Mouse (Mus musculus): Measurements from ENCODE around the gene Mrpl18. TPM values are rescaled to one million over a fixed set of nuclear protein-coding genes. Genes with fewer than 3 reads are reported as not detected.
"Not testable (repeated sequence)": the region's sequence is repeated elsewhere in the genome, so short reads cannot be mapped to it uniquely, and the experiment has no call there.

Gene Mrpl18
- total RNA-seq, 2 experiments from 2014 or later = 100 to 109 TPM

DNA sequence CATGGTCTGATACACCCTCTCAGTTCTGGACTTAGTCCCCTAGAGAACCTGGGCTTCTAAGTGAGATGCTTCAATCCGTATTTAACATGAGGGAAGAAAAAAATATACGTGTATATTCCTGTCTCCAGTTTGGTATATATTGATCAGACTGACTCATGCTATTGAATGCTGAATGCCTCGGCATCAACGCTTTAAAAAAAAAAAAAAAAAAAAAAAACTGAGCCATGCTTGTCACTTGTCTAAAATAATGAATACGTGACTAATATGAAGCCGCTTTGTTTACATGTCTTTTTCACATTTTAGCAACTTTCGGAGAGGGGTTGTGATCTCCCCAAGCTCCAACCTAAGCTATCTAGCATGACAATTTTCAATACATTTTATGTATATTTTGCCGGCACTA is 5.8 kb downstream of the Mrpl18 start:
- no peak for DNase-seq

DNA sequence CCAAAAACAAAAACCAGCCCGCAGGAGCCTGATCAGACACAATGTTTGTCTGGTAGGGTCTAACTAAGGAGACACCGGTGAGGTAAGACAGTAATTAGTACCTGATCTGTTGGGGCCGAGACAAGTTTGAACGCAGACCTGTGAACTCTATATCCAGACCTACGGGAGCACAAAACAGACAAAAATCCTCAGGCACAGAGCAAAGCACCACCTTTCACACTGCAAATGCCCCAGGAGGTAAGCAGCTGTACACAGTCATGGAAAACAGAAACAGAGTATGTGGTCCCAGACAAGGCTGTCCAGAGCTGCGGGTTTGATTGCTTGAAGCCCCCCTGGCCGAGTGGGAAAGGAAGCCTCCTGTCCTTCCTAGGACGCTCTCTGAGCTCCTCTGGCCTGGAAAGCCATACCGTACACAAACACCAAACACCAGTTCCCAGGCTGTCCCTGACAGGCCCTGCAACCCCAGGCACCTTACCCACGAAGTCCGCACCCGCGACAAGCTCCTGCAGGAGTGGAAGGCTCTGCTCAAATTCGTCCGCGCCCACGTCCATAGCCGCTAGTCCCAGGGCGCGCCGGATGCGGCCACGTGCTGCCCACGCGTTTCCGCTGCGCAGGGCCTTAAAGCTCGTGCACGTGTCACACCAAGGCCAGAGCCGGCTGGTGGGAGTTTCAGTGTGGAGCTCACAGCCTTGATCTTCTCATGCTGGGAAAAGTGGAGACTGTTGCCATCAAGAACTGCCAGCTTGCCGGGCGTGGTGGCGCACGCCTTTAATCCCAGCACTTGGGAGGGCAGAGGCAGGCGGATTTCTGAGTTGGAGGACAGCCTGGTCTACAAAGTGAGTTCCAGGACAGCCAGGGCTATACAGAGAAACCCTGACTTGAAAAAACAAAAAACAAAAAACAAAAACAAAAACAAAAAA is 6.5 kb downstream of the Mrpl18 start, which contains the start of gene Pnldc1:
Gene Pnldc1, minus strand, starts transcription at position 870 of the 920 bp plus-strand sequence.
- DNase-seq = no peak

DNA sequence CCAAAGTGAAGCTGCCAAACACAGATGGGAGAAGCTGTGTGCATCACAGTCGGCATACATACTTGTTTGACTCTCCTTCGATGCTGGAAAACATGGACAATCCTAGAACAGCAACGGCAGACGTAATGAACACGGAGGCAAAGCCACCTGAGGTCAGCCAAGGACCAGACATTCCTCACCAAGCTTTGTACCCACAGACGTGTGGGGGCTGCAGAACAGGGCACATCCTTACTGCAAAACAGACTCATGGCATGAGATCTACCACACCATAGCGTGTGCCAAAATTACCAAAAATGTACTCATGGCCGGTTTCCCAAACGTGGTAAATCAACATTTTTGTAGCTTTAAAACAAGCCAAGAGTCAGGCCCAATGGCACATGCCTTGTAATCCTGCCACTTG is 9.7 kb downstream of the Mrpl18 start:
- no peak for DNase-seq

GRCm38 (mm10) chr17:12905810-12906209 is 10.3 kb downstream of the Mrpl18 start:
- no peak for DNase-seq

GRCm38 (mm10) chr17:12904349-12904748 is 11.8 kb downstream of the Mrpl18 start:
- DNase-seq = no peak

DNA sequence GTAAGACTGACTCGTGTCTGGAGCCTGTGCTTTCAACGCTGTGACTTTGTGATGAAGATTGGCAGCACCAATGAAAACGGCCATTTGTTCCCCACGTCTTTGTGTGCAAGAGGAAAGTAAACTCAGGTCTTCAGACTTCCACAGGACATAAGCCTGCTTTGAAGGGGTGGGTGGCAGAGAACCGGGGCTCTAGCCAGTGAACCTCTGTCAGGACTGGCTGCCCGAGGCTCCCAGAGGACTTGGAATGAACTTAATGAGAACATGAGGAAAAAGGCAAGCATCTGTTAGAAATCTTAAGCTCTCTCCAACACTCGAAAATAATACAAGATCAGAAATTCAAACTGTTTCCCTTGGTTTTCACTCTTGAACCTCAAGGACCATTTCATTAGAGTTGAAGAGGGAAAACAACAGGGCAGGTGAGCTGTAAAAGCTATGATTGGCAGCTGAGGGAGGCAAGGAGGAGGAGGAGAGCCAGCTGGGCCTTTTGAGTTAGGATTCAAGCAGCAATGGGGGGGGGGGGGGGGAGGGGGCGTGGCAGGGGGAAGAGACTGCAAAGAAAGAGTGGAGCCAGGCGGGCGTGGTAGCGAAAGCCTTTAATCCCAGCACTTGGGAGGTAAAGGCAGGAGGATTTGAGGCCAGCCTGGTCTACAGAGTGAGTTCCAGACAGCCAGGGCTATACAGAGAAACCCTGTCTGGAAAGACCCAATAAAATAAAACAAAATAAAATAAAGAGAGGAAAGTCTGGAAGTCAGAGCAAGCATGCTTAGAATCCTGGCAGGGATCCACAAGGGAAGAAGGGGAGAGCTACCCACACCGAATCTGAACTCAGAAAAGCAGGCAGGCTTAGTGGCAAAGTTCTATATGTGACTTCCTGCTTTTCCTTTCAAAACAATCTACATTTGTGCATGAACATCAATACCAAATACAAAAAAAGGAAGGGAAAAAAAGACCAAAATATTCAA is 12.5 kb downstream of the Mrpl18 start:
- DNase-seq = no peak

- DNase-seq = no peak
Measured at GRCm38 (mm10) chr17:12902291-12902690, 13.9 kb downstream of the Mrpl18 start.

DNA sequence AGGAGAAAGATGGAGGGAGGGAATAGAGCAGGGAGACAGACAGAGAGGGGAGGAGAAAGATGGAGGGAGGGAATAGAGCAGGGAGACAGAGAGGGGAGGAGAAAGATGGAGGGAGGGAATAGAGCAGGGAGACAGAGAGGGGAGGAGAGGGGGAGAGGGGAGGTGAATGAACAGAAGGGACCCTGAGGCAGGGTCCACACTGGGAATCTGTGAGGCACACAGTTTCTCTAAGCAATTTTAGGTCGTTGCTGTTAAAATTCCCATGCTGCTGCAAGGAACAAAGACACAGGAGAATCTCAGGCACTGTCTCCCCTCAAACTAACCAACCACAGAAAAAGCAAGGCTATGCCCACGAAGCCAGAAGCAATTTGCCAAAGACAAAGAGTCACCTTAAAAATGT is 17.5 kb downstream of the Mrpl18 start:
- not testable (repeated sequence) for DNase-seq

DNA sequence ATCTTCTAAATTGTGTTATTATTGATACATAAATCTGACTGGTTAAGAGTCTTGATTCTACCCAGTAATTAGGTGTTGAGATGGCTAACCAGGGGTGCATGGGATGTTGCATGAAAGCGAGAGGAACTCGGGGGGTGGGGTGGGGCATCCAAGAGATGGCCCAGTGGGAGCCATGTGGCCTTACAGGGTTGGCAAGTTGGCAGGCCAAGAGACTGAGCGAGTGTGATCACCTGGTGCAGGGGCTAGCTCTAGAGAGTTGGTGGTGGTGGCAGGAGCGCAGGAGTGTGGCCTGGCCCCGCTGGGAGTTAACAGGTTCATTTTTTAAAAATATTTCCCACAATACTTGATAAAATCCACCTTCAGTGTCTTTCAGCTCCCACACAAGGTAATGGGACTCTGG is 18.5 kb downstream of the Mrpl18 start:
- no peak for DNase-seq

- DNase-seq = no peak
Measured at GRCm38 (mm10) chr17:12892033-12892432, 24.1 kb downstream of the Mrpl18 start.

DNA sequence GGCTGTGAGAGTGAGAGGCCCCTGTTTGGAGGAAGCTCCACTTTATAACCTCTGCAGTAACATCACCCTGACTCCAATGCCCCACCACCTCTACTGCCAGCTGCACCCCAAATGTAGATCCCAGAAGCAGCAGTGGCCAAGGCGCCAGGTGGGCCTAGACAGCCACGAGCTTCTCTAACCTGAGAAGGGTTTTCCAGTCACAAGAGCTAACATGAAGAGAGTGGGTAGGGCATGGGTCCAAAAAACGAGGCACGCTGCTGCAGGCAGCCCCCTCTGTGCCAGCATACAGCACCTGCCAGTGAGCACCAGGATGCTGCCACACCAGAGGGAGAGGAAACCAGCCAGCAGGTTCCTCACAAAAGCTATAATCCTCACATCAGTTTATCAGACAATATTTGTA is 25.1 kb downstream of the Mrpl18 start:
- no peak for DNase-seq

DNA sequence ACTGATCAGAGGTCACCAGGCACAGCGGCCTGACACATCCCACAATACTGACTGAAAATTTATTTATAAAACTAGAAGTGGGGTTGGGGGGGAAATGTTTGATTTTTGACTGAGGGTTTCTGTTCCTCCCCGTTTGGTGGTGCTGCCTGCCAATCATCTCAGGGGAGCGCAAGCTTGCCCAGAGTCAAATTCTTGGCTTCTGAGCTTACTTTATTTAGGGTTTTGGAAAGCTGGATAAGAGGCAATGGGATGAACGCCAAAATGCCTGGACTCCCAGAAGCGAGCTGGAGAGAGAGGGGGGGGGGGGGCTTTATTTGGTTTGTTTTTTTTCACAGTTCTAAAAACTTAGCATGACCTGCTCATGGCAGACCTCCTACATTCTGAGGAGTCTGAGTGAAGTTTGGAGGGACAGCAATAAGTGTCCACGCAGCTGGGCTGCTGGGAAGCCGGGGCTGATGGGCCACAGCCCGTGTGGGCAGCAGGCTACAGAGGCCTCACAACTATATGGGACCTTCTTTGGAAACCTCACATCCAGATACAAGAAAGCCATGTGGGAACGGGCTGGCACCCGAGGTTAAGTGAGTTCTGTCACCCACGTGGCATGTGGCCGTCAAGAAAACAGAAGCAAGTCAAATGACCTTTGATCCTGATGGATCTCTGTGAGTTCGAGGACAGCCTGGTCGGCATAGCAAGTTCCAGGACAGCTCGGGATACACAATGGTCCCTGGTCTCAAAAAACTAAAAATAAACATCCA is 28.9 kb downstream of the Mrpl18 start:
- no peak for DNase-seq

GRCm38 (mm10) chr17:12886620-12887019 is 29.5 kb downstream of the Mrpl18 start:
- DNase-seq = no peak

DNA sequence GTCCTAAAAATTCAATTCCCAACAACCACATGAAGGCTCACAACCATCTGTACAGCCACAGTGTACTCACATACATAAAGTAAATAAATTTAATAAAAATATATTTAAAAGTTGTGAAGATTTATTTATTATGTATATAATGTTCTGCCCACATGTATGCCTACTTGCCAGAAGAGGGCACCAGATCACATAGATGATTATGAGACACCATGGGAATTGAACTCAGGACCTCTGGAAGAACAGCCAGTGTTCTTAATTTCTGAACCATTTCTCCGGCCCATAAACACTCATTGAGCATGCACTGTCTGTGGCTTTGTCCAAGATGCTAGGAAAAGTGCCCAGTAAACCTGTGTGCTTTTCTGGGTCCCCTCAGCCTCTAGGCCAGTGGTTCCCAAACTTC is 34.9 kb downstream of the Mrpl18 start:
- no peak for DNase-seq

GRCm38 (mm10) chr17:12880178-12880577 is 36.0 kb downstream of the Mrpl18 start:
- peak; percentile 51 for DNase-seq

GRCm38 (mm10) chr17:12875734-12876133 is 40.4 kb downstream of the Mrpl18 start, which contains the start of gene Mrgprh:
Gene Mrgprh (plus strand): TSS chr17:12876034.
- no peak for DNase-seq

DNA sequence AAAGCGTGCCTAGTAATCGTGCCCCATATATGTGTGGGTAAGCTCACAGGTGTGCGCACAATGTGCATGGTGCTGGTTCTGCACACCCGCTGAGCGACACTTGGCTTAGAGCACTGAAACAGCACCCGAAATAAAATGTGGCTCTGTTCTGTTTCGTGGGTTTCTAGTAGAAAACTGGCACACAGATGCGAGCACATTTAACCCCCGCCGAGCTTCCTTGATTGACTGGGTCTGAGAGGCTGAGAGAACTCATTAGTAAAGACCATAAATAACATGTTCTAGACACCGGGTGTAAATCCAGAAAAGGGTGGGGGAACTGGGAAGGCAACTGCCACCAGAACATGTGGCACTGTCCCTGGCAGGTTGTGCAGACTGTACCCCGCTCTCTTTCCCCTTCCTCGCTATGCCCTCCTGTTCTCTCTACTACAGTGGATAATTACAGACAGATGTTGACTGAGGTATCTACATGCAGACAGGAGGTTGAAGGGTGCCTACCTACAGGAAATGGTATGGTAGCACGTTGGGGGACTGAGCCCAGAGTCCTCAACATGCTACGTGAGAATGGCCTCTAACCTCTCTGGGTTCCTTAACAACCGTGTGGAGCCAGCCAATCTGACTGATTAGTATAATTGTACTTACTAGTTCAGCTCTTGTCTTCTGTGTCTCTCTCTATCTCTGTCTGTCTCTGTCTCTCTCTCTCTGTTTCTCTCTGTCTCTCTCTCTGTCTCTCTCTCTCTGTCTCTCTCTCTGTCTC is 43.7 kb downstream of the Mrpl18 start:
- DNase-seq = no peak

DNA sequence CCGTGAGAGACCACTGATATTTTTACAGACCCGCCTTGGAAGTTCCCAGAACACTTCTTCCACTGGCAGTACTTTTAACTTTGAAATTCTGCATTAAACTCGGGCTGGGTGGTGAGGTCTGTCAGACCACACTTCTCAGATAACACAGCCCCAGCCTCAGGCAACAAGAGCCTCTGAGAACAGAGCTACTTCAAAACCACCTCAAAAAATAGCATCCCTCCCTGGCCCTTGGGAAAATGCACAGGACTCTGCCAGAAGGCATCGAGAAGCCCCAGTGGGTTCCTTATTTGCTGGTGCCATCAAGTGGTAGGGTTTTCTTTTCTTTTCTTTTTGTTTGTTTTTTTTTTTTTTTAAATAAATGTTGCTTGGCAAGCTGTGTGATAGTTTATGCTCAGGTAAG is 47.5 kb downstream of the Mrpl18 start:
- no peak for DNase-seq

DNA sequence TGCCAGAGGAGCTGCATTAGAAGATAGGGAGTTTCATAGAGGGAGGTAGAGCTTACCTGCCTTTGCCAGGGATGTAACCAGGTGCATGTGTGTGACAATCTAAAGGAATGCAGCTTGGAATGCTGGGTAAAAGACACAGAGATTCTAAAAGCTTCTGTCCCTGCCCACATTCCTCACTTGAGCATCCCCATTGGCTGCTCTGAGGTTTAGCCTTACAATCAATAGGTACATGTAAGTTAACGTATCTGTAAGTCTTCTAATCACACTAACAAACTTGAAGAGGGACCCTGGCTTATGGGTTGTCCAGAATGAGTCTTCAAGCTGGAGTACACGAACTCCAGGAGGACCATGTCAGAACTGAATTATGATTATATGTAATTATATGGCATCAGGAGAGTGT is 48.1 kb downstream of the Mrpl18 start, which contains the start of gene Mas1:
Gene Mas1, minus strand, starts transcription at position 101 of the 400 bp plus-strand sequence.
- DNase-seq = no peak

- peak; percentile 36 for DNase-seq
Measured at GRCm38 (mm10) chr17:12866853-12867252, 49.3 kb downstream of the Mrpl18 start.

DNA sequence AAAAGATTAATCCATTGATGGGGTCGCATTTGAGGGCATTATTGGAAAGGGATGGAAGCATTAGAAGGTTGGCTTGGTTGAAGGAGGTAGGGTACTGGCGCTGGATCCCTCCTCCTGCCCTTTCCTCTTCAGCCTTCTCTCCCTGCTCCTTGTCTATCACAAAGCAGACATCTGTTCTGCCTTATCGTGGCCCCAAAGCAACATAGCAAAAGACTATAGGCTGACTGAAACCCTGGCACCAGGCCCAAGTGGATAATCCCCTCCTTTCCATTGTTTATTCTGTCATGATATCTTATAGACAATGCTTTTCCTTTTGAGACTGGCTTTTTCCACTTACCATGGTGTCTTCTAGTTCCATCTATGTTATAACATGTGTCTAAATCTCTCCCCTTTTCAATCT is 50.7 kb downstream of the Mrpl18 start:
- no peak for DNase-seq
